Mouse (Mus musculus) layer of hippocampus, adult 11-12 months (tissue): Measurements from ENCODE around the gene Vmn2r84.
"Not testable (repeated sequence)": the region's sequence is repeated elsewhere in the genome, so short reads cannot be mapped to it uniquely, and the experiment has no call there.

ENCODE experiments used
- DNase-seq: peaks from one replicate; pipeline ENCODE4 v3.0.0; 2022; ENCODE audit warnings: low spot score

Vmn2r84 gene

DNA sequence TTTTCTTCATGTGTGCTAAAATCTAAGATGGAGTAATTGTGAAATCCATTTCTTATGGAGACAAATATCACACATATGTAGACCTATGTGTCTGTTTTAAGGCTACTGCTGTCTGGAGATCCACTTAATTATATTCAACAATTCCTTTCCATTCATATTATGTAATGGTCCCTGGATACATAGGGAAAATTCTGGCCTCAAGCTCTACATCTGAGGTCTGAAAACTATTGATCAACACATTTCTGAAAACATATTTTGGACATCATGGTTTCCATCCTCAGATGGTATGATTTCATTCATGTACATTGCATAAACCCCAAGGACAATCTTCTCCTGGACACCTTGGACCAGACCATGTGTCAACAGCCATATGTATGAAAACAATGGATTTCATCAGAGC is at the start of gene Vmn2r84:
Gene Vmn2r84, minus strand, starts transcription at position 101 of the 400 bp plus-strand sequence.
- DNase-seq = no peak

DNA sequence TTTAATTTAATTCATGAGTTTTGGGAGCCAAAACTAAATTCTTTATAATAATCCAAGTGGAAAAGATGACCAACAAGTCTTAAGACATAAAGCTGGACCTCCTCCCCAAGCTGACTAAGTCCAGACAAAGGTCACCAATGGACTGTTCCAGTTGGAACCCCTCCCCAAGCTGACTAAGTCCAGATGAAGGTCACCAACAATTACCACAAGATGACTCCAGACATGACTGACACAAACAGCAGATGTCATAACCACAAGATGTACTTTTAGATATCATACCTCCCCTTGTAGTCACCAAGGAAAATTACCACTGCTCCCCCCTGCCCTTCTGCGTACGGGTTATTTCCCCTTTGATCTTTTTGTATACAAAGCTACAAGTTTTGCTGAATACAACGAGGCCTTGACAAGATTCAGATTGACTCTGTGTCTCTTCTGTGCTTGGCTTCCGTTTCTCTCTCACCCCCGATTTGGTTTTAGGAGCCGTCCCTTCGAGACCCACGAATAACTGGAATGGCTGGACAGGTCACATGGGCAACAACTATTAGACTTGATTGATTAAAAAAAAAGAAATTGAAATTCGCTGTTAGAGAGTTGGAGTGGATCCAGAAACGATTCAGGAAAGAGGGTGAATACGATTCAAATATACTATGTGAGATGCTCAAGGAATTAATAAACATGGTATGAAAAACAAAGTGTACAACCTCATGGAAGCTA is 40.2 kb upstream of the Vmn2r84 start:
- DNase-seq = not testable (repeated sequence)

DNA sequence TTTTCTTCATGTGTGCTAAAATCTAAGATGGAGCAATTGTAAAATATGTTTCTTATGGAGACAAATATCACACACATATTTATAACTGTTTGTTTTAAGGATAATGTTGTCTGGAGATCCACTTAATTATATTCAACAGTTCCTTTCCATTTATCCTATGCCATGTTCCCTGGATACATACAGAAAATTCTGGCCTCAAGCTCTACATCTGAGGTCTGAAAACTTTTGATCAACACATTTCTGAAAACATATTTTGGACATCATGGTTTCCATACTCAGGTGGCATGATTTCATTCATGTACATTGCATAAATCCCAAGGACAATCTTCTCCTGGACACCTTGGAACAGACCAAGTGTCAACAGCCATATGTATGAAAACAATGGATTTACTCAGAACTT is 35.5 kb upstream of the Vmn2r84 start, which contains the start of gene Vmn2r85:
Gene Vmn2r85, minus strand, starts transcription at position 101 of the 400 bp plus-strand sequence.
- DNase-seq = not testable (repeated sequence)

DNA sequence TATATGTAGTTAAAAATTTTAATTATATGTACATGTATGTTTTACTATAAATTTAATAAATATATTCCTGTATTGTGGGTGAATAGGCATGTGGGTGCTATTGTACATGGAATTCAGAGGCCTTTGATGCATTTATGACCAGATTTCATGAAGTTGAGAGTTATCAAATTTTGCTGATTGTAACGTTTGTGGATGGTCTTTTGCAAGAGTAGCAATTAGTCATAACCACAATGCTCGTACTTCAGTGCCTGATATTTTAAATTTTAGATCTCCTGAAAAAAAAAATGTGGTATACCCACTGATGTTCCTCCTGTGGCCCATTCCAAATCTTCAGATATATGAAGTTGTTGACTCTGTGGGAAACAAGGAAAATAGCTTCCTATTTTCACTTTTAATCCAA is 28.2 kb upstream of the Vmn2r84 start:
- DNase-seq = not testable (repeated sequence)

DNA sequence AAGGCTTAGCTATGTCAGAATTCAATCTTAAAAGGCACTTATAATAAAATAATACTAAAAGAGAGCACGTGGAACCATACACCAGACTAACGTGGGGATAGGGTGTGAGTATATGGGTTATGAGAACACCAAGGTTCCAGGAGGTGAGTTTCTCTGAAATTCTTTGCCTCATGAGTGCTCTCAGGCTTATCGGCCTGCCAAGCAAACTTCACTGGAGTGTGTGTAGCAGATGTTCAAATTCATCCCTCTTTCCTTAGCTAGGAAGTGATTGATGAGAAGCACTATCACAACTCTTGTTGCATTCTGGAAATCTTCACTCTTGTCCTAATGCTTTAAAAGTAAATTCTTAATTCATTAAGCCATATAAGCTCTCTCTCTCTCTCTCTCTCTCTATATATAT is 26.3 kb upstream of the Vmn2r84 start:
- no peak for DNase-seq

DNA sequence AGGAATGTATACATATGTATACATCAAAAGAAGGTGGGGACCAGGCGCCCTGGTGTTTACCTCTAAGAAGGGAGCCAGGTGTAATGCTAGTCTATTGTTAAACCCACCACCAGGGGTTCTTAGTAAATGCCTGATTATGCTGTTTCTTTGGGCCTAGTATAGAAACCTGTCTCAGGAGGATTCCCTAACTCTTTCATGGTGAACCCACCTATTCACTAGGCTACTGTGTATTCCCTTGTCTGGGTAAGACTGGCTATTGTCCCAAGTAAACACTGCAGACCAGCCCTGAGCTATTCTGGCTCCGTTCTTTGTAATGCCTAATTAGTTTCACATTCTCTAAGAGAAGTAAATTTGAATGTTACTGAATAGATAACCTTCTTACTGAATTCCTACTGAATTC is 25.8 kb upstream of the Vmn2r84 start:
- DNase-seq = not testable (repeated sequence)

DNA sequence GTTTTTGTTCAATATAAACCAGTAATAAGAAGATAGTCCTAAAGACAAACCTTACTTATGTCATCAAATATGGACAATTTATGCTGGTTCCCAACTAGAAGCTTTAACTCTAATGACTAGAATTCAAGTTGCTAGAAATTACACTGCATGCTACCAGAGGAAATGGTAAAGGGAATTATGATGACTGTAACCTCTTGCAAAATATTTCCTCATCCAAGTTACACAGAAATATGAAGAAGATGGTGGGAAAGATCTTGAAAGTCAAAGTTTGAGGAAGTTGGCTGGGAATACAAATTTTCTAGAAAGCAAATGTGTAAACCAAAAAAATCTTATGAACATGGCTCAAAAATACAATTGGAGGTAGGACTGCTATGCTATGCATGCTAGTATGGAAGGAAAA is 22.2 kb upstream of the Vmn2r84 start:
- not testable (repeated sequence) for DNase-seq

DNA sequence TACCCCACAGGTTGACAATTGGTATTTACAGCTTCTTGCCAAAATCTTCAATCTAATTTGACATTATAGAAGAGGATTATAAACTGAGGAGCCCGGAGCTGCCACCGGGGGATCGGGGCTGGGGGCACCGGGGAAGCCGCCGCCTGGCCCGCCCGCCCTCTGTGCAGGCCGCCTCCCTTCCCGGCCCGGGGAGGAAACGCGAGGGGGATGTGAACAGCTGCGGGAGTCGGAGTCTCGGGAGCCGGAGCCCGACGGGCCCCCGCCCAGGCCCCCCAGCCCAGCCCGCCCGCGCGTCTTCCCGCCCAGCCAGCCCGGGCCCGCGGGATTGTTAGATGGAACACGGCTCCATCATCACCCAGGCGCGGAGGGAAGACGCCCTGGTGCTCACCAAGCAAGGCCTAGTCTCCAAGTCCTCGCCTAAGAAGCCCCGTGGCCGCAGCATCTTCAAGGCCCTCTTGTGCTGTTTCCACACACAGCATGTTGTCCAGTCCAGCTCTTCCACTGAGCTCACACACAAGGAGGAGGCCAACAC is 18.1 kb upstream of the Vmn2r84 start:
- not testable (repeated sequence) for DNase-seq

DNA sequence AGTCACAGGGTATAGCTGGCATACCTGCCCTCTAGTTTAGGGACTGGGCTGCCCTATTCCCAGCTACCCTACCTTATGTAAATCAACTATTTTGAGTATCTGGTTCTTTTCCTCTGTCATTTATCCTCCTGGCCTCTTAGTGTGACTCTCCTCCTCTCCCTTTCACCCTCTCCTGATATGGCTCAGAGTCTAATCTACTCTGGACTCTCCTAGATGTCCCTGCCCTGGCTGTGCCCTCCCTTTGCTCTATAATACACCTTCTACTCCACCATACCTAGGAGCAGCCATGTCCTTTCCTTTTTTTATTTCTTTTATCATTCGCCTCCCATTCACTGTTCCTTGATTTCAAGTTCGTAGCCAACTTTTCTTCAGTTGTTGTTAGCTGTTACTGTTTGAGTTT is 19.0 kb downstream of the Vmn2r84 start:
- no peak for DNase-seq

DNA sequence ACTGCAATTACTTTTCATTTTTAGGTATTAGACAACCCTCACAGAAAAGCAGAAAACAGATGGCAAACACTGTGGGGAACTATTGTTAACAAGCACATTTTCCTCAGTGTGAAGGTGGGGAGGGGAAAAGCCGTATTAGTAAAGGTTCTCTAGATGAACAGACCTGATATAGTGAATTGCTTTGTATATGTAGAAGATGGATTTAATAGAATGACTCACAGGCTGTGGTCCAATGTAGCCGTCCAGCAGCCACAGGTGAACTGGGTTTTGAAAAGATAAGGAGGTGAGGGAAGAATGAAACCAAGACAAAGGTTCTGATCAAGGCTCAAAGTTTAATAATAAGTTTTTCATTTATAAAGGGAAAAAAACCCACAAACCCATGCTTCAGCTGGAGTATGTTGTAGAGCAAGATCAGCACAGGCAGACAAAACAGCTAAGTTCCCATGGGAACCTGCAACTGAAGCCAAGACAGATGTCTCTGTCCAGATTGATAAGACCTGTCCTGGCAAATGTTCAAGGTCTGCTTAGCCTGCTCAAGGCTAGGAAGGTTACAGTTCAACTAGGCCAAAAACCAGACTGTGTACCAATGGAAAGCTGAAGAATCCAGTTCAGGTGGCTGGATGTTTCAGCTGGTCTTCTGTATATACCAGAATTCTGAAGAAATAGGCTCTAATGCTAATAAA is 21.5 kb downstream of the Vmn2r84 start:
- no peak for DNase-seq

DNA sequence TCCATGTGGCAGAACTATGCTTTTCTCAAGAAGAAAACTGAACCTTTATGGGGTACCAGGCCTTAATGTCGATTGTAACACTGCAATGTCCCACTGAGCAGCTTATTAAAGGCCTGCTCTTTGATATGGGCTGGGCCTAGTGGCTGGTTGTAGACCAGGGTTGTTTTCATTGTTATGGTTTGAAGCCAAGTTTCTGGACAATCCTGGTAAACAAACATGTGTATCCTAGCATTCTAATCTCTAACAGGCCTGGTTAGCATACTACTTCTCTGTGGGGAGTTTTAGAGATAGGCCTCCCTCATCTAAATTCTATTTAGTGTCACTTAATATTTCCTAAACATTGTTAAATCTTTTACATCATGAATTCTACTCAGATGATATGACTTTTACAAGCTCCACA is 22.5 kb downstream of the Vmn2r84 start:
- DNase-seq = no peak

DNA sequence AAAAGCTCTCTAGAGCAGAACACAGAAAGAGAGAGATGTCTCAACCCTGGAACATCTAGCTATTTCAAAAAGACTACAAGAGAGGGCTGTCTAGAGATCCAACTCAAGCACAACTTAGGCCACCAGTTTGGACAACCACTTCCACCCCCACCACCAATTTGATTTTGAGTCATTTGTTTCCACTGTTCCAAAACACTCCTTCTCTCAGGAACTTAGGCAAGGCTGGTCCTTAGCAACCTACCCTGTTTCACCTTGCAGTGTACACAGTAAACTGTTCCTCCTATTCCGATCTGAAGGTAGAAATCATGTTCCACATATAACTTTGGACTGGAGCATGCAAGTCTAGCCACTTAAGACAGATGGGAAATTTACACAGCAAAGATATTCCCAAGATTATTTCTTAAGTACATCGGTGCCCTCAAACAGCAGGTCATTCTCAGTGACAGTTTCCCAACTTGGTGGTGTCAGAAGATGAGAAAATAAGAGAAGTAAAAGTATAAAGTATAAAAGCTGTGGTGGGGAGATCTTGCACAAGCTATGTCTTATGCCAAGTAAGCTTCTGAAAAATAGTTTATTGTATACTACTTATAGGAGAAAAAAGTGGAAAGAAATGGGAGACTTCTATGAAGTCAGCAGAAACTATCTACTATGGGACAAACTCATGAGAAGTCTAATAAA is 24.0 kb downstream of the Vmn2r84 start:
- no peak for DNase-seq

DNA sequence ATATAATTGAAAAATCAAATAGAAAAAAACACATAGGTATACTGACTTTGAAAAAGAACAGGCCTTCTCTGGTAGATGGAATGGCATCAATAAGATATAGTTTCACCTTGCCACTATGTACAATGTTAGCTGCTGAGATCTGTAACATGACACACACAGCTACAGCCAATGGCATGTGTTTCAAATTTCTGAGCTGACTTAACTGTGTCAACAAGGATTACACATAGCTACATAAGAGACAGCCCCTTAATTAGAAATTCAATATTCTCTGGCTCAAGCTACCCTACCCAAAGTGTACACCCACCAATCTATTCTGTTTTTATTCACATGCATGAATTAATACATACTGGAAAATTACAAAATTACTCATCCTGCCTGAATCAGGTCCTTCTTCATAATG is 25.7 kb downstream of the Vmn2r84 start:
- DNase-seq = no peak

DNA sequence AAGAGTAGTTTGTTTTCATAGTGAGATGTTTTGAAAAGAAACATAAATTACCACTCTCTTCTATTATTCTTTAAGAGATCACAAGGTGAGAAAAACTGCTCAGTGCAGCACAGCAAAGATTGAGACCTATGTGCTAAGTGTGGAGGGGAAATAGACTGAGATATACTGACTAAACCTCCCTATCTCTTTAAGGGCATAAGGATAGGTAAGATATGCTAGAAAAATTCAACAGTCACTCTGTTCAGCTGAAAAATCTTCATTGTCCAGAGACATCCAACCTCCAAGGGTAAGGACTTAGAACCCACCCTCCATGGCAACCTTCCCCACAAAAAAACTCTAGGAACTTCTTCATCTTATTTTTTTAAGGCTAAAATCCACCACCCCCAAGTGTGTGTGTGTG is 29.4 kb downstream of the Vmn2r84 start:
- no peak for DNase-seq

DNA sequence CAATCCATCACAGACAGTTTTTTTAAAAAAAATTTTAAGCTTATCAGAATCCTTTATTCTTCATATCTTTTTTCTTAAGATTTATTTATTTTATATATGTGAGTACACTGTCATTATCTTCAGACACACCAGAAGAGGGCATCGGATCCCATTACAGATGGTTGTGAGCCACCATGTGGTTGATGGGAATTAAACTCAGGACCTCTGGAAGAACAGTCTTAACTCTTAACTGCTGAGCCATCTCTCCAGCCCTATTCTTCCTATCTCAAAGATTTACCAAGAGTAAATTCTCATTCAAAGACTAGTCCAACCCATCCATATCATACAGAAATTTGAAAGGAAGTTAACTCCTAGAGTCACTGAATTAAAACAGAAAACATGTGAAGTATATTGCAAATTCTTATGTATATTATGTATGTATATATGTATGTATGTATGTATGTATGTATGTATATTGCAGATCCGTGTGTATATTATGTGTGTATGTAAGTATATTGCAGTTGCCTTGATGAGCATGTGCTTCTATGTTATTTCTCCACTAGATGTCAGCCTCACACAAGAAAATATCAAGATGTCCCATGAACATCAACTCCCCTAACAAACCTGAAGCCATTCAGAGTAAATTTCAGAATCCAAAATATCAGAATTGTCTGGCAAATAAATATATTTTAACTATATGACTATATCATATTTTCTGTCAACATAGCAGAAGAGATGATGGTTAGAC is 30.5 kb downstream of the Vmn2r84 start:
- no peak for DNase-seq

DNA sequence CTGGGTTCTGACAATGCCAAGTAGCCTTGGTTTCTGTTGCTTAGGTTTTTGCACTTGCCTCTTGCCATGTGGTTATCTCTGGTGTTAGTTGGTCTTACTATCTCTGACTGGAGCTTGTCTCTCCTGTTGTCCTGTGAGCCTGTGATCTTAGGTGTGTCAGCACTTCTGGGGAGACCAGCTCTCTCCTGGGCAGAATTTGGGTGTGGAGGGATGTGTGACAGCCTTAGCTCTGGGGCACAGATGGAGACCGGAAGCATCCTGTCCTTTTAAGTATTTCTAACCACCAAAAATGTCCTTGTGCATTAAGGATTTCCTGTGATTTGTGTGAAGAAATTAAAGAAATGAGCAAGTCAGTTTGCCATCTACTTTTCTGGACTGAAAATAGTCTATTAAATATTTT is 50.1 kb downstream of the Vmn2r84 start:
- DNase-seq = no peak

DNA sequence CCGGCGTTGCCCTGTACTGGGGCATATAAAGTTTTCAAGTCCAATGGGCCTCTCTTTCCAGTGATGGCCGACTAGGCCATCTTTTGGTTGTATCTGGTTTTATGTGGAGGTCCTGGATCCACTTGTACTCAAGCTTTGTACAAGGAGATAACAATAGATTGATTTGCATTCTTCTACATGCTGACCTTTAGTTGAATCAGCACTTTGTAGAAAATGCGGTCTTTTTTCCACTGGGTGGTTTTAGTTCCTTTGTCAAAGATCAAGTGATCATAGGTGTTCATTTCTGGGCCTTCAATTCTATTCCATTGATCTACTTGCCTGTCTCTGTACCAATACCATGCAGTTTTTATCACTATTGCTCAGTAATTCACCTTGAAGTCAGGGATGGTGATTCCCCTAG is 54.1 kb downstream of the Vmn2r84 start:
- not testable (repeated sequence) for DNase-seq

DNA sequence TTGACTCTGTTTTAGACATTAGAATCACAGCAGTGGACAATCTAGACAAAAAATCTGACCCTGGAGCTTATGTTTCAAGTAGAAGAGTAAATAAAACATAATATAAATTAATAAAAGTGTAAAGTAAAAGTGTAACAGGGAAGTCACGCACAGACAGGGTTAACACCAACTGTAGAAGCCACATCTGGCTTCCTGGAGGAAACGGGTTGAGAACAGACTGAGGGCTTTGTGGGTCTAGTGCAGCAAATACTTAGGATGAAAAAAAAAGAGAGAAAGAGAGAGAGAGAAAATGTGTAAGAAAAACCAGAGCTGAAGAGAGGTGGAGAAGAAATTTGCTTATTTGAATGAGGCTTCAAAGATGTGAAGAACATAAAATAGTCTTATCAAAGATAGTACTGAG is 56.6 kb downstream of the Vmn2r84 start:
- no peak for DNase-seq

DNA sequence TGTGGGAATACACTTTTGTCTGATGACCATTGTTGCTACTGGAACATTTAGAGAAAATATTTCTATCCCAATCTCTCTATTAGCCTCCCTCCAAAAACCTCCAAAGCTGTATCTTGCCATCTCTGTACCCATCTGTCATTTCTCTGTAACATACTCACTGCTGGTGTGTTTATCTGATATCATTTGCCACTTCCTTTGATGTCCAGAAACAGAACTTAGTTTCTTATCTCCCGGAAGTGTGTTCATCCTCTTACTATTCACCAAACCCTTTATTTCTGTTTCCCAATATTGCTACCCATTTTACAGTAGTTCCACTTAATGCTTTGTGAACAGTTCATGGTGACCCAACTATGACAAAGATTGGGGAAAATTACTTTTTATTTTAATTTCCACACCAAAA is 57.7 kb downstream of the Vmn2r84 start:
- no peak for DNase-seq

DNA sequence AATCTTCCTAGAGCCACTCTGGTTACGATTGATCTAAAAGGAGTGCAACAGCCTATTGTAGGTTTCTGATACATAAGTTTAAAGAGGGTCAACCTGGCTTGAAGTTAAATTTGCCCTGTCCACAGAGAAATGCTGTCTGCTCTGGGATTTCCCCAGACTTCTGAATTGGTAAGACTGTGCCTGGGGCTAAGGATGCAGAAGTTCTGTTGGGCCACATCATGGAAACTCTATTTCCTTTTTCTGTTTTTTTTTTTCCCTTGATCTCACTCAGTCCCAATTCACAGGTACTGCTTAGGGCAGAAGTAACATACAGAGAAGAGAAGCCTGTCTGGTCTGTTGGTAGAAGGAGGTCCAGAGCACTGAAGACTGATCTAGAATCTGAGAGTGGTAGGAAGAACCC is 63.4 kb downstream of the Vmn2r84 start:
- DNase-seq = no peak
